Mouse (Mus musculus) G1E (cell line): Measurements from ENCODE around the gene Cym.

Experiments used
- CTCF ChIP-seq: IDR thresholded peaks from 2 replicates; pipeline ENCODE4 v1.5.1; 2012; ENCODE audit warnings: low read depth, low read length, inconsistent platforms, mixed read lengths
- GATA1 ChIP-seq: IDR thresholded peaks from 2 replicates; pipeline ENCODE4 v1.6.1; 2012; ENCODE audit warnings: borderline replicate concordance, low read length, inconsistent platforms, mixed read lengths
- TAL1 ChIP-seq: conservative IDR thresholded peaks from 2 replicates; pipeline ENCODE4 v1.6.1; 2012; ENCODE audit warnings: low read depth, low read length, inconsistent platforms, mixed read lengths

DNA sequence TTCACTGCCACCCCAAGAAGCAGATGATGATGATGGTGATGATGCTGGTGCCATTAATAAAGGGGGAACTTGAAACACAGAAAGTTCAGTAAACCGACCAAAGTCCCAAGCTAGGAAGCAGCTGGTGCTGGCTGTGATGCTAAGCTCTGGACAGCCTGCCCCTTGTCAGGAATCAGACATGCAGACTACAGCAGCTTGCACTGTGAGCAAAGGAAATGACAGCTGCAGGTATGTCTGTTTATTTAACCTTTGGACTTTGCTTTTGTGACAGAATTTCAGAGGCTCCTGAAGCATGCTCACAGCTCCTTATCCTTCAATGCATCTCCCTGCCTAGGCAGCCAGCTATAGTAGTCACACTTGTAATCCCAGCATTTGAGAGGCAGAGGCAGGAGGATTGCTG lies 9.0 kb upstream of the Cym start, which contains the start of gene A630076J17Rik:
- no peak for TF ChIP-seq CTCF
- no peak for TF ChIP-seq TAL1
- no peak for TF ChIP-seq GATA1
